Mouse (Mus musculus) gastrocnemius, adult 8-10 months (tissue): ENCODE results near the gene Tspan14. TPM values are rescaled to one million over a fixed set of nuclear protein-coding genes. Genes with fewer than 3 reads are reported as not detected.

Experiments
- DNase-seq, 2 experiments: peaks; one replicate each; pipeline ENCODE4 v3.0.0; 2022; ENCODE audit warnings: low spot score in 2 of 2
- total RNA-seq, 4 experiments: library from RNA; stranded (reverse); gene quantifications; 2 replicates each; pipeline ENCODE4 v1.2.4; 2022

Tspan14 gene
- total RNA-seq, 4 experiments from 2014 or later: 8.9 to 11.6 (median 10.3) TPM

GRCm38 (mm10) chr14:40886428-40887202 is 80.0 kb downstream of the Tspan14 start:
- no peak for DNase-seq

DNA sequence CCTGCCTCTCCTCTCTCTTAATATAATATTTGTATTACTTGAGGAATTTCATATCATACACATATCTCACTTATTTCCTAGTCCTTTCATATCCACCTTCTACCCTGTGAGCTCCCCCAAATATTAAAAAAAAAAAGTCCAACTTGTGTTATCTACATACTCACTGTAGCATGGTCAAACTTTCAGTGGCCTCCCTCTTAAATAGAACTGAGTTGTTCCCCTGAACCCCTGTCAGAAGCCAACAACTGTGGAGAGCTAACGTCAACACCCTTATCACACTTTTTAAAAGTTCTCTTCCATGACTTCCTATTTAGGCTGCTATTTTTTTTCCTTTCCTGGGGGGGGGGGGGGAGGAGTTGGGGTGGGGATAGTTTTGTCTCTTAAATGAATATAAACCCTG is 80.9 kb downstream of the Tspan14 start:
- no peak for DNase-seq

- peak in 1 of 2 experiments; percentile 20 for DNase-seq
Observed at GRCm38 (mm10) chr14:40885225-40885624, 81.4 kb downstream of the Tspan14 start.

DNA sequence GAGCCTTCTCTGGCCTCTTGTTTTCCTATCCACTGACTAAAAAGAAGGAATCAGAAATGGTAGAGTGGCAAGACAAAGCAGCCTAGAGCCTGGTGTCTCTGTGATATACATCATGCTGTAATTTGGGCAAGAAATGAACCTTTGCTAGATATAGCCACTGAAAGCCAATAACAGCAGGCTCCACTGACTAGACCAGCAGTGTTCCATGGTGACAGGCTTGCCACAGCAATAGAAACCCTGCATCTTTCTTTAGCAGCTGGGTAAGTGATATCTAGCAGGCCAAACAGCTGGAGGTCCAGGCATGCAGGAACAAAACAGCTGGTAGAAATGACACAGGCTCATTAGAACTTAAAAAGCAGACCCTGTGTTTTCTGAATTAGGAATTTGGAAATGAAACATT is 92.0 kb downstream of the Tspan14 start:
- DNase-seq: no peak

GRCm38 (mm10) chr14:40873961-40874360 is 92.6 kb downstream of the Tspan14 start:
- no peak for DNase-seq

DNA sequence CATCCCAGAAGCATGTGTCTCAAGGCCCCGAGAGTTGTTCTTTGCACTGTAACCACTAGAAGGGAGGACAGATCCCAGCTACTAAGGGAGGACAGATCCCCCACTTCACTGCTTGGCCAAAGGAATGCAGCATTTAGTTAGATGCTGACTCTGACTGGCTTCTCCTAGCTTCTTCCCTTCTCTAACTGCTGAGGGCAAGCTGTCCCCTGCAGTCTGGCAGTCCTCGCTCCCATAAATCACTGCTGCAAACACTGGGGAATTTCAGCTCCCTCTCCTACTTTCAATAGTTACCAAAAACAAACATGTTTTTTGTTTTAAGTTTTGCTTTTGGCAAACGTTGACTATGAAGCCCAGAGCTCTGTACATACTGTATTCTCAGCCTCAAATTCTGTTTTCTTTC is 96.0 kb downstream of the Tspan14 start:
- DNase-seq: no peak

GRCm38 (mm10) chr14:40864811-40865514 is 101.6 kb downstream of the Tspan14 start:
- no peak for DNase-seq

GRCm38 (mm10) chr14:40863659-40864058 is 102.9 kb downstream of the Tspan14 start:
- DNase-seq: no peak

DNA sequence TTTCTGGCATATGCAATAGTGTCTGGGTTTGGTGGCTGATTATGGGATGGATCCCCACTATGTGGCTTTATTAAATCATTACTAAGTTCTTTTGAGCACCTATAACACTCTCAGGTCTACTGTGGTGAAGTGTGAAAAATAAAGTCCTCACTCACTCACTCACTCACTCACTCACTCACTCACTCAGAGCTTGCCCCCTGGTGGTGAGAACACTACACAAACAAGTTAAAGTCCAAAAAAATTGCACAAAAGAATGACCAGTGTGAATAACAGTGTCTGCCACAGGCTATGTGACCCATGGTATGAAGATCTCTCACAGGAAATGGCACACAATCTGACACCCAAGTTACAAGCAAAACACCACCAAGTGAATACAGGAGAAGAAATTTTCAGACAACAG is 103.6 kb downstream of the Tspan14 start:
- DNase-seq: no peak

Other genes starting within 250 kb of the Tspan14 start
- gene Sh2d4b, start 73.5 kb downstream of the Tspan14 start, total RNA-seq: 1 to 10 TPM in 1 of 4 experiments, under 1 TPM in 3; 0.24 to 1.2 (median 0.31) TPM
- gene Fam213a, start 47.0 kb upstream of the Tspan14 start, total RNA-seq: 10 to 100 TPM; 25.1 to 33.3 (median 30.0) TPM
- not detected for gene Dydc2, start 102.4 kb upstream of the Tspan14 start, total RNA-seq
- gene Dydc1, start 106.1 kb upstream of the Tspan14 start, total RNA-seq: not detected
- 1 to 10 TPM in 1 of 4 experiments, not detected in 3; 1.2 TPM for gene Mat1a, start 138.2 kb upstream of the Tspan14 start, total RNA-seq
- gene Sftpa1, start 165.0 kb upstream of the Tspan14 start, total RNA-seq: not detected
- not detected for gene Mbl1, start 184.7 kb upstream of the Tspan14 start, total RNA-seq
- gene Sftpd, start 218.3 kb upstream of the Tspan14 start, total RNA-seq: not detected